Mouse (Mus musculus) spleen, adult 2 months (tissue): ENCODE measurements around the gene Homer2.

ENCODE experiments used
- CTCF ChIP-seq: fragments of 200-500 bp; IDR thresholded peaks from 2 replicates; pipeline ENCODE4 v1.5.1; 2011; ENCODE audit warnings: mild to moderate bottlenecking, inconsistent platforms; ENCODE audit not compliant: insufficient read depth, insufficient read length, insufficient replicate concordance; ENCODE audit errors: extremely low read depth
- POLR2A ChIP-seq: fragments of 200-500 bp; IDR thresholded peaks from 2 replicates; pipeline ENCODE4 v1.6.1; 2011; ENCODE audit warnings: low read depth, low read length, inconsistent platforms

DNA sequence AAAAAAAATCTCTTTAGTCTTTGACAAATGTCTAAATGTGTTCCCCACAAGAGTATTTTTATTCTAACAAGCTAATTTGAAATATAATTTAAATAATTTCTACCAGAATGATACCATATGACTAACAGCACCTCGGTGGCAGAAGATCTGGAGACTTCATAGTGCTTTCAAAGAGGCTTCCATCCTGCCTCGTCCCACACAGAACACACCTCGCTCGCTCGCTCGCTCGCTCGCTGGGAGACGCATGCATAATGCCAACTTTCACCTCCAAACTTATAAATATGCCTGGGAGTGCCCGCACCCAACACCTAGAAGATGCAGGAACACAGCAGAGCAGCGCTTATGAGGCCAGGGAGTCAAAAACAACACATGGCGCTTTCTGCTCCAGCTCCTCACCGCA lies 9.0 kb downstream of the Homer2 start:
- TF ChIP-seq CTCF (no peak), POLR2A (no peak)
